Mouse (Mus musculus): Measurements from ENCODE around the gene App. TPM values are rescaled to one million over a fixed set of nuclear protein-coding genes. Genes with fewer than 3 reads are reported as not detected.

App gene
- total and polyA plus RNA-seq, 2 experiments from 2014 or later = 433 to 493 TPM

DNA sequence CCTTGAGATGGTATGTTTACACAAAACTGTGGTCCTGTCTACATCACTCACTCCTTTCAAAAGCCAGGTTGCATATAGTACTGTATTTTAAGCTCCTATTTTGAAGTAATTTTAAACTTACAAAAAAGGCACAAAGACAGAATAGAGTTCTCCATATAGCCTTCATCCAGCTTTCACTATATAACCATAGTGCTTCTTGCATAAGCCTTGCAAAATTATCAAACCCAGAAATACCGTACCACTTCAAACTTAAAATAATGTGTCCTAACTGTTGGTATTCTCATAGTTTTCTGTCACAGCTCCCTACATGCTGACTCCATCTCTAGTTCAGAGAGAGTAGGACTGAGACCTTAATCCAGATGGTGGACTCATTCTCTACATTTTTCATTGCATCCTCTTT lies 245.7 kb downstream of the App start:
- Histone ChIP-seq H3K4me3 (ENCODE audit: low read depth, low read length) (no peak overlapping the region), H3K4me2 (ENCODE audit: low read depth) (no peak overlapping the region), H3K27me3 (ENCODE audit: insufficient read depth, low read length) (no peaks in the 10 kb centered on the region), H3K36me3 (ENCODE audit: insufficient read depth) (no peaks in the 10 kb centered on the region), H3K4me1 (ENCODE audit: insufficient read depth) (no peaks in the 10 kb centered on the region), H3K9me3 (ENCODE audit: low read length) (no peaks in the 10 kb centered on the region), H3K27ac (ENCODE audit: low read depth, low read length) (no peak overlapping the region), H3K9ac (no peak overlapping the region)
- 91% methylated on average over 1 of the region's 1 CpGs for WGBS
- no peak for TF ChIP-seq CTCF (IDR thresholded peaks at IDR 0.05; ENCODE audit: low read depth)
- DNase-seq (no peak), ATAC-seq (no peak)

DNA sequence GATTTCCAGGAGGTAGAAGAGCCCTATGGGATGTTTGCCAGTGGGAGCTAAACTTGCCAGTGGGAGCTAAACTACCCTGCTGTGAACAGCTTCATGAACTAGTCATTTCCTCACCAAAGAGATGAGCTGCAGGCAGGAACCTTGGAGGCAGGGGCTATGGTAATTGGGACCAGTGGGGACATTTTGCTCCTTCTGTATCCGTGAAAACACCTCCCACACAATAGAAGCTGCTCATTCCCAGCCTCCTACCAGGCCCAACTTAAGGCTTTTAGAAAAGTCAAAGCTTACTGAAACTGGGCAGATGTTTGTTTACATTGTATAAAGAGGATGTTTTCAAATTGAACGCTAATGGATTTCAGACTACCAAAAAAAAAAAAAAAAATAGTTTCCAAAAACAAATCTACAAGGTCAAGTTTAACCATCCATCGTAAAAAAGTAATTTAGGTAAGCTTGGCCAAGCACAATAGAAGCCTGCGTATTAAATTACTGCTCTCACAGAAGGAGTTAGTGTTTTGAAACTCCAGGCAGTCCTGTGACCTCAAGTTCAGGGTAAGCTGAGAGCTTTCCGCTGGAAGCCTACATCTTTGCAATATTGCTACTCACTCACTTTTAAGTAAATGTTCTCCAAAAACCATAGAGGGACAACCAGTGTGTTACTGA lies 253.8 kb downstream of the App start:
- whole genome bisulfite sequencing = 49% methylated on average over 5 of the region's 5 CpGs
- H3K4me3 ChIP-seq (ENCODE audit: low read depth, low read length) = no peak overlapping the region
- H3K27me3 ChIP-seq (ENCODE audit: insufficient read depth, low read length) = no peaks in the 10 kb centered on the region
- no peaks in the 10 kb centered on the region for H3K4me1 ChIP-seq (ENCODE audit: insufficient read depth)
- H3K36me3 ChIP-seq (ENCODE audit: insufficient read depth) = no peaks in the 10 kb centered on the region
- no peak overlapping the region for H3K9ac ChIP-seq
- no peak overlapping the region for H3K4me2 ChIP-seq (ENCODE audit: low read depth)
- ATAC-seq (no peak), DNase-seq (peak; percentile 9)
- no peak for TF ChIP-seq CTCF (IDR thresholded peaks at IDR 0.05; ENCODE audit: low read depth)
- no peak overlapping the region for H3K27ac ChIP-seq (ENCODE audit: low read depth, low read length)
- no peaks in the 10 kb centered on the region for H3K9me3 ChIP-seq (ENCODE audit: low read length)

DNA sequence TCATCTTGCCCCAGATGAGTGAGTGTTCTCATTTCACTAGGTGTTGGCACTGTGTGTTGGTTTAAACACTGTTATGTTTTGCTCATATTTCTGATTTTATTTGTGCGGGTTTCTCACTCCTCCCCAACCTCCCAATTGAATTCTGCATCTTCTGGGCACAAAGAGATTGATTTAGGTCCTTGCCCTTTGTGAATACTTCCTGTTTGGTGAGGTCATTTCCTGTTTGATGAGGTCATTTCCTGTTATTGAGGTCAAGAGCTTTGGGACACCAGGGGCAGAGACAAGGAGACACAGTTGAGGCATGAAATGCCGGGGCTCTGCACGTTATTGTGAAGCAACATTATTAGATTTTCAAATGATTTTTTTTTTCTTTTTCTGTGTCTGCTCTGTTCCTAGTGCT lies 254.5 kb downstream of the App start:
- no peak for DNase-seq
- WGBS = 76% methylated on average over 3 of the region's 3 CpGs

DNA sequence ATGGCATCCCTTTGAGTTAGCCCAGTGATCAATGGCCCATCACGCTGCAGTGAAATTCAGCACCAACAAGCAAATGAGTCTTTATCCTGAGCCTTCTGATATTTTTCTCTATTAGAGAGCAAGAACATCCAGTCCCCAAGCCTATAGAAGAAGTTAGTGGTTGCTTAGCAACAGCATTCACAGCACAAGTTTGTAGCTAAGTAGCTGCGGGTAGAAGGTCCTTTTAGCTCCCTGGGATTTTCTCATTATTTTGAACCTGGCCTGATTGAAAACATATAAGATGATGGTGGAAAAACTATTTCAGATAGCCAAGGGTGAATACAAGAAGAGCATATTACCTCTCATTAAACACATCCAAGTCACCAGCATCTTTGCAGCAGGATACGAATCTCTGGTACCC lies 256.8 kb downstream of the App start:
- ATAC-seq = peak; percentile 82
- H3K36me3 ChIP-seq (ENCODE audit: insufficient read depth) = no peaks in the 10 kb centered on the region
- 20% methylated on average over 3 of the region's 3 CpGs for WGBS
- no peaks in the 10 kb centered on the region for H3K4me1 ChIP-seq (ENCODE audit: insufficient read depth)
- H3K27ac ChIP-seq (ENCODE audit: low read depth, low read length) = no peak overlapping the region
- no peak overlapping the region for H3K9ac ChIP-seq
- H3K4me3 ChIP-seq (ENCODE audit: low read depth, low read length) = no peak overlapping the region
- H3K9me3 ChIP-seq (ENCODE audit: low read length) = no peaks in the 10 kb centered on the region
- no peaks in the 10 kb centered on the region for H3K27me3 ChIP-seq (ENCODE audit: insufficient read depth, low read length)
- 0 out of 2 replicates have a peak overlapping the region, but pooled peaks have one; percentile 1 for H3K4me2 ChIP-seq (ENCODE audit: low read depth)
- TF ChIP-seq CTCF (IDR thresholded peaks at IDR 0.05; ENCODE audit: low read depth) = no peak
- peak; percentile 60 for DNase-seq

More for the DNA sequence above, 254.5 kb downstream of the App start:
- no peak for ATAC-seq
- TF ChIP-seq CTCF (IDR thresholded peaks at IDR 0.05; ENCODE audit: low read depth) = no peak
- H3K4me2 ChIP-seq (ENCODE audit: low read depth) = no peak overlapping the region
- no peak overlapping the region for H3K9ac ChIP-seq
- H3K4me1 ChIP-seq (ENCODE audit: insufficient read depth) = no peaks in the 10 kb centered on the region
- H3K9me3 ChIP-seq (ENCODE audit: low read length) = no peaks in the 10 kb centered on the region
- H3K27me3 ChIP-seq (ENCODE audit: insufficient read depth, low read length) = no peaks in the 10 kb centered on the region
- H3K27ac ChIP-seq (ENCODE audit: low read depth, low read length) = no peak overlapping the region
- no peaks in the 10 kb centered on the region for H3K36me3 ChIP-seq (ENCODE audit: insufficient read depth)
- H3K4me3 ChIP-seq (ENCODE audit: low read depth, low read length) = no peak overlapping the region

DNA sequence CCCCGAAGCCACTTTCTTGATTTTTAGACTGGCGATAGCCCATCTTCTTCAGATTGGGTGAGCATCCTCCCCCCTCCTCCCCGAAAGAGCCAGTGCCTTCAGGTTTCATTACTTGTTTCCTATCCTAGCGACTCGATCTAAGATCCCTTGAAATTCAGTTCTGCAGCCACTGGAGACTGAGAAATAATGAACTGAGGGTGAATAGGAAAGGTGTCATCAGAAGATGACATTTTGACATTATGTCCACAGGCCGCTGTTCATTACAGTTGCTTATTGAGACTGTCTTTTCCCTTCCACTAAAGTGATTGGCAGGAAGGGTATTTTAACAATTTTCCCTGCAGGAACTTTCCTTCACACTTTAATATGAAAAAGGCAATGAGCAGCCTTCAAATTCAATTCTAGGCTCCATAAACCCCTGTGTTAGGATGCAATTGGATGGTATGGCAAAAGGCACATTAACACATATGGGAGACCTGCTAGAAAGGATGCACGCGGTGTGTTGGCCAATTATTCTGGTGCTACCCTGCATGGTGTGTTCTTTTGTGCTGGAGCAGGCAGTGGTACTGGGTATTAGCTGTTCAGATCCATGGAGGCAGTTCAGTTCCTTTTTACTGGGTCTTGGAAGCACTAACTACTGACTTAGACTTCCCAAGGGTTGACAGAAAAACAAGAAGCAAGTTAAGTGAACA lies 261.9 kb downstream of the App start:
- no peaks in the 10 kb centered on the region for H3K36me3 ChIP-seq (ENCODE audit: insufficient read depth)
- H3K4me3 ChIP-seq (ENCODE audit: low read depth, low read length) = no peak overlapping the region
- 86% methylated on average over 8 of the region's 8 CpGs for WGBS
- H3K4me2 ChIP-seq (ENCODE audit: low read depth) = no peak overlapping the region
- no peaks in the 10 kb centered on the region for H3K27me3 ChIP-seq (ENCODE audit: insufficient read depth, low read length)
- no peak for ATAC-seq
- no peak for DNase-seq
- H3K9me3 ChIP-seq (ENCODE audit: low read length) = no peaks in the 10 kb centered on the region
- H3K27ac ChIP-seq (ENCODE audit: low read depth, low read length) = no peak overlapping the region
- H3K9ac ChIP-seq = no peak overlapping the region
- no peaks in the 10 kb centered on the region for H3K4me1 ChIP-seq (ENCODE audit: insufficient read depth)
- TF ChIP-seq CTCF (IDR thresholded peaks at IDR 0.05; ENCODE audit: low read depth) = no peak

DNA sequence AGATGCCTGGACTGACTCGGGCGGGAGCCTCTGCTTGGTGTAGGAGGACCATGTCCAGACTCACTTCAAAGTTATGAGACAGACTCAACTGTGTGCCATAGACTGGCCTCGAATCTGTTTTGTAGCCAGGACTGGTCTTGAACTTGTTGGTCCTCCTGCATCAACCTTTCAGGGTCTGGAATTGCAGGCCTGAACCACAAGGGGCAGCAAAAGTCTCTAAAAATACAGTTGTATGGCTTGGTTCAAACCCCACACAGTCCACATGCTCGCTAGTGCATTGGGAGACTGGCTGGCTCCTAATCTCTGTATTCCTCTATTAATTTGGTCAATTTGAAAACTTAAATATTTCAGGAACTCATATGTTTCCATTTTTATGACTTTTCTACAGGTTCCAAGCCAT lies 270.6 kb downstream of the App start:
- Histone ChIP-seq H3K4me2 (ENCODE audit: low read depth) (no peak overlapping the region), H3K36me3 (ENCODE audit: insufficient read depth) (no peaks in the 10 kb centered on the region), H3K4me3 (ENCODE audit: low read depth, low read length) (no peak overlapping the region), H3K4me1 (ENCODE audit: insufficient read depth) (no peaks in the 10 kb centered on the region), H3K27ac (ENCODE audit: low read depth, low read length) (no peak overlapping the region), H3K27me3 (ENCODE audit: insufficient read depth, low read length) (no peaks in the 10 kb centered on the region), H3K9ac (no peak overlapping the region), H3K9me3 (ENCODE audit: low read length) (no peaks in the 10 kb centered on the region)
- TF ChIP-seq CTCF (IDR thresholded peaks at IDR 0.05; ENCODE audit: low read depth) = no peak
- no peak for DNase-seq
- ATAC-seq = no peak
- 94% methylated on average over 4 of the region's 4 CpGs for WGBS

Measured in forebrain, postnatal 0 days (tissue).